Mouse (Mus musculus) heart, embryonic 14.5 days (tissue): ENCODE data around the gene Zyg11b. TPM values are rescaled to one million over a fixed set of nuclear protein-coding genes. Genes with fewer than 3 reads are reported as not detected.

Experiments
- ATAC-seq: fragments of 200-750 bp; cut with Nextera tagmentation; 2 replicates; pipeline ENCODE4 v1.8.0; 2017; ENCODE audit warnings: low read depth, moderate TSS enrichment; ENCODE audit not compliant: insufficient number of reproducible peaks, insufficient read depth, low FRiP score
- H3K27ac ChIP-seq, 2 experiments: fragments of 200-500 bp in 1 of 2; fragments of 300-500 bp in 1 of 2; sonication (generic) in 1 of 2; replicated peaks in 1 of 2; 2 replicates each; pipeline ENCODE4 v1.5.1; 2012 to 2014; ENCODE audit warnings: low read depth in 2 of 2, low read length in 2 of 2, control low read depth in 1 of 2, mild to moderate bottlenecking in 1 of 2, mixed read lengths in 1 of 2; ENCODE audit not compliant: control insufficient read depth in 1 of 2, insufficient read depth in 1 of 2
- H3K27me3 ChIP-seq: fragments of 300-500 bp; sonication (generic); 2 replicates; pipeline ENCODE4 v1.6.1; 2014; ENCODE audit warnings: mild to moderate bottlenecking, low read length, control low read depth; ENCODE audit not compliant: control insufficient read depth, insufficient read depth
- H3K36me3 ChIP-seq: fragments of 300-500 bp; sonication (generic); 2 replicates; pipeline ENCODE4 v1.6.1; 2014; ENCODE audit warnings: mild to moderate bottlenecking, control low read depth, low read length, mixed read lengths; ENCODE audit not compliant: control insufficient read depth, insufficient read depth
- H3K4me1 ChIP-seq, 2 experiments: fragments of 200-500 bp in 1 of 2; fragments of 300-500 bp in 1 of 2; sonication (generic) in 1 of 2; 2 replicates each; pipeline ENCODE4 v1.6.1; 2012 to 2014; ENCODE audit warnings: low read length in 2 of 2, control low read depth in 1 of 2, mixed read lengths in 1 of 2; ENCODE audit not compliant: control insufficient read depth in 2 of 2, insufficient read depth in 2 of 2
- H3K4me2 ChIP-seq: fragments of 300-500 bp; sonication (generic); 2 replicates; pipeline ENCODE4 v1.6.1; 2014; ENCODE audit warnings: mild to moderate bottlenecking, low read length
- H3K4me3 ChIP-seq, 2 experiments: fragments of 200-500 bp in 1 of 2; fragments of 300-500 bp in 1 of 2; sonication (generic) in 1 of 2; 2 replicates each; pipeline ENCODE4 v1.5.1; 2012 to 2014; ENCODE audit warnings: low read length in 2 of 2, mild to moderate bottlenecking in 2 of 2, control low read depth in 1 of 2, low read depth in 1 of 2, moderate library complexity in 1 of 2; ENCODE audit not compliant: control insufficient read depth in 1 of 2, insufficient read depth in 1 of 2
- H3K9ac ChIP-seq: fragments of 300-500 bp; sonication (generic); 2 replicates; pipeline ENCODE4 v1.6.1; 2014; ENCODE audit warnings: mild to moderate bottlenecking, low read length
- H3K9me3 ChIP-seq: fragments of 300-500 bp; sonication (generic); 2 replicates; pipeline ENCODE4 v1.6.1; 2016; ENCODE audit warnings: low read length, control low read depth; ENCODE audit not compliant: control insufficient read depth
- WGBS: fragments of 180-500 bp; shearing (Covaris S2); extraction: QIAGEN DNeasy Blood & Tissue Kit; methylation state at CpG from one replicate; pipeline ENCODE4 v1.1.7; 2014; 5-methylcytosine and 5-hydroxymethylcytosine counted together
- polyA plus RNA-seq: library from polyadenylated mRNA; unstranded; fragments of >200 nt; fragmentation: Nextera tagmentation; extraction: Ambion mirVana; gene quantifications from 2 replicates; pipeline ENCODE4 v1.2.1, GENCODE M21; 2014

The Zyg11b gene
- polyA plus RNA-seq, 1 experiment from 2014 or later: 10.7 TPM

DNA sequence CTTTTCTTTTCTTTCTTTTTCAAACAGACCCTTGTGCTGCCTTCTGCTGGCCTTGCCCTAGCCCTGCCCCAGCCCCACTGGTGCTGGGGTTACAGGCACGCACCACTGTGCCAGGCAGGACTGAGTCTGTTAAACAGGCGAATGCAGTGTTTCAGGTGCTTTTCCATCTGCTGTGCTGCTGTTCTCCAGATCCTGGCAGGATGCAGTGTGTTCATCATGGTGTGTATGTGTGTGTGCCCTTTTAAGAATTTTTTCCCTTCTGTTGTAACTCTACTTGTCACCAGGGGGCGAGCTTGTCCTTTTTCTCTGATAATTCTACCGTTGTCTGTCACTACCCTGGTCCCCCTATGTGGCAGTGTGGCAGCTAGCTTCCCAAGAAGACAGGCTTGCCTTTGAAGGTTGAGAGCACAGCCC lies 38.4 kb upstream of the Zyg11b start:
- H3K27me3 ChIP-seq: no peaks in the 10 kb centered on the region
- no peaks in the 10 kb centered on the region for H3K4me1 ChIP-seq
- H3K9ac ChIP-seq: no peak overlapping the region
- no peaks in the 10 kb centered on the region for H3K9me3 ChIP-seq
- H3K4me3 ChIP-seq: no peak overlapping the region
- 17% methylated on average over 4 of the region's 4 CpGs for WGBS
- no peak overlapping the region for H3K27ac ChIP-seq
- H3K4me2 ChIP-seq: no peak overlapping the region
- peak; percentile 51 for ATAC-seq
- peaks cover 46% of the 10 kb centered on the region for H3K36me3 ChIP-seq

DNA sequence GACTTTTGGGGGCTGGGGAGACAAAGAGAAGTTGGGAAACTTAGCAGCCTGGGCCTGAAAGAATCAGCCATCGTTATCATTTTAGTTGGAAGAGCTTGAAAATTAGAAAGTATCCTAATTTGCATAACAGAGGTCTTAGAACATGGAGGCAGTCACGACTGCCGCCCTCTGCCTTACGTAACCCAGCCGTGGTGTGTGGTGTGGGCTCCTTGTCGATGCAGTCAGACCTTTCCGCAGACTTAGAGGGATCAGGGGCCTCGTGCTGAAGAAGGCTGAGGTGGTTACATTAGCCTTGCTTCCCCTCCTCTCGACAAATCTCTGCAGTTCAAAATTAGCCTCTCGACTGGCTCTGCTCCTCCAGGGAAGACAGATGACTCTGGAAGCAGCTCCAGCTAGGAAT lies 37.9 kb upstream of the Zyg11b start:
- Histone ChIP-seq H3K36me3 (peaks cover 51% of the 10 kb centered on the region), H3K9me3 (no peaks in the 10 kb centered on the region), H3K4me1 (no peaks in the 10 kb centered on the region), H3K9ac (no peak overlapping the region), H3K4me2 (no peak overlapping the region), H3K27me3 (no peaks in the 10 kb centered on the region), H3K27ac (no peak overlapping the region), H3K4me3 (no peak overlapping the region)
- no peak for ATAC-seq
- 57% methylated on average over 10 of the region's 10 CpGs for WGBS

DNA sequence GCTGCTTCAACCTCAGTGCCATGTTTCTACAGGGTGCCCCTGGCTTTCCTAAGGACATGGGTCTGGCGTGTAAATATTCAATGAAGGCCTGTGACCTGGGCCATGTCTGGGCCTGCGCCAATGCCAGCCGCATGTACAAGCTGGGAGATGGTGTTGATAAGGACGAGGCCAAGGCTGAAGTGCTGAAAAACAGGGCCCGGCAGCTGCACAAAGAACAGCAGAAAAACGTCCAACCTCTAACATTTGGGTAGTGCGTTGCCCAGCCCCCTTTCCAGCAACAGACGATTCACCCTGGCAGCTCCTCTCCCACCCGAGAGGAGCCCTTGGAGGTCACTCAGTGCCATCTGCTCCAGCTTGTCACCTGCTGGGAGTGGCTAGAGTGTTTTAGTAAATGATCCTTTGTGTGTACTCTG lies 37.4 kb upstream of the Zyg11b start:
- no peak overlapping the region for H3K27ac ChIP-seq
- peaks cover 55% of the 10 kb centered on the region for H3K36me3 ChIP-seq
- 60% methylated on average over 9 of the region's 9 CpGs for WGBS

DNA sequence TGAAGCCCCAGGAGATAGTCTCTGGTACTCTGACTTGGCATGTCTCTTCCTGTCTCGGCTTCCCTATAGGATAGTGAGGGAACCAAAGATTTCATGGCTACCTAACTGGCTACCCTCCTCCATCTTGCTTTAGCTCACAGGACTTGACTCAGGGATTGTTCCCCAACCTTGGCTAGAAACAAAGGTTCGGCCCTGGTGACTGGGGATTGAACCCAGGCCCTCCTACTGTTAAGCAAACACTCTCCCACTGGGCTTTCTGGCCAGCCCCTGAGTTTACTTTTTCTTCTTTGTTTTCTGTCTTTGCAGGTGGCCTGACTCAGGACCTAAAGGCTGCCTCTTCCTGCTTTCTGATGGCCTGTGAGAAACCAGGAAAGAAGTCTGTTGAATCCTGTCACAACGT lies 36.9 kb upstream of the Zyg11b start:
- H3K27me3 ChIP-seq: no peaks in the 10 kb centered on the region
- H3K27ac ChIP-seq: no peak overlapping the region
- WGBS: 47% methylated on average over 3 of the region's 3 CpGs
- H3K4me1 ChIP-seq: no peaks in the 10 kb centered on the region
- ATAC-seq: no peak
- H3K36me3 ChIP-seq: peaks cover 59% of the 10 kb centered on the region
- no peak overlapping the region for H3K4me3 ChIP-seq
- no peaks in the 10 kb centered on the region for H3K9me3 ChIP-seq
- H3K9ac ChIP-seq: no peak overlapping the region
- no peak overlapping the region for H3K4me2 ChIP-seq

More for the DNA sequence above, 37.4 kb upstream of the Zyg11b start:
- no peak for ATAC-seq
- Histone ChIP-seq H3K4me2 (no peak overlapping the region), H3K9ac (no peak overlapping the region), H3K27me3 (no peaks in the 10 kb centered on the region), H3K4me1 (no peaks in the 10 kb centered on the region), H3K4me3 (no peak overlapping the region), H3K9me3 (no peaks in the 10 kb centered on the region)

DNA sequence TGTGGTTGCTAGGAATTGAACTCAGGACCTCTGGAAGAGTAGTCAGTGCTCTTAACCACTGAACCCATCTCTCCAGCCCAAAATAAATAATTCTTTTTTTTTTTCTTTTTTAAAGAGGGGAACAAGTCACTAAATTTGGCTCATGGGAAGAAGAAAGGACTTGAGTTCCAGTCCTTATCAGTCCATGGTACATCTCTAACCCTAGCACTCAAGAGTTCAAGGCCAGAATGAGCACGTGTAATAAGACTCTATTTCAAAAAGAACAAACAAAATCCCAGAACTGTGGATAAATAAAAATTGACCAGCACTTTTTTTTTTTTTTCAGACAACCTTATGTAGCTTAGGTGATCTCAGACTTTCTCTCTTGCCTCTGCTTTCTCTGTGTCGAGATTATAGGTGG lies 35.9 kb upstream of the Zyg11b start:
- H3K4me1 ChIP-seq: peaks cover 4 to 5% of the 10 kb centered on the region in 2 experiments; a peak in 2 of 4 replicates
- H3K9ac ChIP-seq: no peak overlapping the region
- WGBS: 64% methylated on average over 2 of the region's 2 CpGs
- ATAC-seq: no peak
- H3K4me2 ChIP-seq: no peak overlapping the region
- no peaks in the 10 kb centered on the region for H3K27me3 ChIP-seq
- H3K36me3 ChIP-seq: peaks cover 62% of the 10 kb centered on the region
- no peaks in the 10 kb centered on the region for H3K9me3 ChIP-seq
- no peak overlapping the region for H3K27ac ChIP-seq
- no peak overlapping the region for H3K4me3 ChIP-seq

DNA sequence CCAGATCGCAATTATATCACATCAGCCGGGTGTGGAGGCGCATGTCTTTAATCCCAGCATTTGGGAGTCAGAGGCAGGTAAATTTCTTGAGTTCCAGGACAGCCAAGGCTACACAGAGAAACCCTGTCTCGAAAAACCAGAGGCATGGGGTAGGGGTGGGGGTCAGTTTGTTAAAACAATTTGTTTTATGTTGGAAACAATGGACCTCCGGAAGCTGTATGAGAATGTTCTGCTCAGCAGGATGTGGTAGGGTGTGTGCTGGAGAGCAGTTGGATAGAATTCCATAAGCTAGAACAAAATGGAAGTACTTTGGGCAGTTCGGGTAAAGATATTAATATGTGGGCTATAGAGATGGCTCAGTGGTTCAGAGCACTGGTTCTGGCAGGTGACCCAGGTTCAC lies 34.5 kb upstream of the Zyg11b start:
- H3K9me3 ChIP-seq: no peaks in the 10 kb centered on the region
- H3K27me3 ChIP-seq: no peaks in the 10 kb centered on the region
- no peak overlapping the region for H3K4me3 ChIP-seq
- whole genome bisulfite sequencing: 85% methylated on average over 6 of the region's 6 CpGs
- H3K27ac ChIP-seq: no peak overlapping the region
- H3K9ac ChIP-seq: no peak overlapping the region
- H3K4me2 ChIP-seq: no peak overlapping the region
- peaks cover 62% of the 10 kb centered on the region for H3K36me3 ChIP-seq
- peaks cover 4 to 14% of the 10 kb centered on the region in 2 experiments; a peak in 3 of 4 replicates for H3K4me1 ChIP-seq
- no peak for ATAC-seq

DNA sequence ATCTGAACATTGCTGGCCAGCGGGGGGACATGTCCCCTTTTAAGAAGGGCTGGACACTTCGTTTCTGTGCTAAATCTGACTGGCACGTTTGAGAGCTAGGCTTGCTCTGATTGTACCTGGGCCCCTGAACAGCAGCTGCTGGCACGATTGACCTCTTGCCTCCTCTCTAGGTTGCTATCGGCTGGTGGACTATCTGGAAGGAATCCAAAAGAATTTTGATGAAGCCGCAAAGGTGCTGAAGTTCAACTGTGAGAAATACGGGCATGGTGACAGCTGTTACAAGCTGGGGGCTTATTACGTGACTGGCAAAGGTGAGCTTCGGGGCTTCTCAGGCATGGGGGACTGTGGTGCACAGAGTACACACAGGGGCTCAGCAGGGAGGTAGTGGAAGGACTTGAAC lies 31.1 kb upstream of the Zyg11b start:
- Histone ChIP-seq H3K4me3 (no peak overlapping the region), H3K27ac (peak overlapping the region; percentile 31 to 65)

DNA sequence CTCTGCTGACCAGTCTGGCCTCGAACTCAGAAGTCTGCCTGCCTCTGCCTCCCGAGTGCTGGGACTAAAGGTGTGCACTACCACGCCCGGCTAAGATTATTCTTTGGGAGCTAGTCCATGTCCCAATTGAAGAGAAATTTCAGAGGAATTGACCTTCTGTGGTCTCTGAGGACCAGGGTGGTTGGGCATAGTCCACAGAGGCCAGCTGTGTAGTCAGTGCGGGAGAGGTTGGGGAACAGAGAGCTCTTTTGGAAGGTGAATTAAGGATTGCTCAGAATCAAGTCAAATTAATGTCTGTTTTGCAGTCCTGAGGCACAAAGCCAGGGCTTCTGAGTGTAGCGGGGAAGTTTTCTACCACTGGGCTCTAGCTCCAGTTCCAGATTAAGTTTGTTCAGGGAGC lies 28.9 kb upstream of the Zyg11b start:
- Histone ChIP-seq H3K36me3 (peaks cover 24% of the 10 kb centered on the region), H3K4me3 (no peak overlapping the region), H3K27ac (no peak overlapping the region), H3K4me2 (no peak overlapping the region), H3K9ac (no peak overlapping the region), H3K4me1 (peaks cover 4 to 26% of the 10 kb centered on the region in 2 experiments), H3K27me3 (no peaks in the 10 kb centered on the region), H3K9me3 (no peaks in the 10 kb centered on the region)
- 92% methylated on average over 6 of the region's 6 CpGs for WGBS
- ATAC-seq: no peak

More for the DNA sequence above, 31.1 kb upstream of the Zyg11b start:
- H3K9me3 ChIP-seq: no peaks in the 10 kb centered on the region
- H3K36me3 ChIP-seq: peaks cover 37% of the 10 kb centered on the region
- ATAC-seq: no peak
- no peaks in the 10 kb centered on the region for H3K27me3 ChIP-seq
- H3K4me1 ChIP-seq: peaks cover 4 to 25% of the 10 kb centered on the region in 2 experiments
- no peak overlapping the region; the same call in 1 of the 2 replicates for H3K9ac ChIP-seq
- 29% methylated on average over 9 of the region's 9 CpGs for WGBS
- no peak overlapping the region; the same call in 1 of the 2 replicates for H3K4me2 ChIP-seq
